Mouse (Mus musculus): ENCODE data around the gene Lipe.

GRCm38 (mm10) chr7:25392851-25393250 is 5.7 kb downstream of the Lipe start:
- TF ChIP-seq CTCF (conservative IDR thresholded peaks at IDR 0.05; ENCODE audit: low read length): no peak
- TF ChIP-seq POU5F1 (IDR thresholded peaks at IDR 0.05; ENCODE audit: borderline replicate concordance, low read length): no peak
- TF ChIP-seq NANOG (IDR thresholded peaks at IDR 0.05; ENCODE audit: borderline replicate concordance, low read length): no peak

All from E14TG2a.4 (cell line).